Mouse (Mus musculus) heart, postnatal 36 days (tissue): ENCODE measurements around the gene Habp4. TPM values are rescaled to one million over a fixed set of nuclear protein-coding genes. Genes with fewer than 3 reads are reported as not detected.

Source experiments
- DNase-seq, 2 experiments: peaks; one replicate each; pipeline ENCODE4 v3.0.0; 2021 to 2022
- intact Hi-C: fragments of 180-260 bp; cut with DNase I; formaldehyde crosslinking; loops from one replicate; pipeline ENCODE4 v1.15.1; 2025
- total RNA-seq, 2 experiments: library from RNA; stranded (reverse); gene quantifications; 2 replicates each; pipeline ENCODE4 v1.2.3; 2021

Habp4 gene
- total RNA-seq, 2 experiments from 2014 or later = 48.7 to 51.1 TPM

DNA sequence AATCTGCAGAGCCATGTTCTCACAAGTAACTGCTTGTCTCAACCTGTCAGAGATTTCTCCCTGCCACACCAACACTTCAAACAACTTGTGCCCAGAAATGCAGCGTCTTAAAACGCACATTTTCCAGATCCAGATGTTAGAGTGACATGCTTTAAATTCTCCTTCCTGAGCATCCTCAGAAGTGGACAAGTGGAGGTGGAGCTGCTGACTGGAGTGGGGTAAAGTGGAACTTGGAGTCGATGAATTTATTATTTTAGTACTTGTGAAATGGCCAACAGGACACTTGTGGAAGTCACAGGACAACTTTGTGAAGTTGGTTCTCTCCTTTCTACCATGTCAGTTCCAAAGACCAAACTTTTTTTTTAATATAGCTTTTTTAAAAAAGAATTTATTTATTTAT is 64.1 kb downstream of the Habp4 start:
- intact Hi-C loops = no loop called here
- no peak for DNase-seq

DNA sequence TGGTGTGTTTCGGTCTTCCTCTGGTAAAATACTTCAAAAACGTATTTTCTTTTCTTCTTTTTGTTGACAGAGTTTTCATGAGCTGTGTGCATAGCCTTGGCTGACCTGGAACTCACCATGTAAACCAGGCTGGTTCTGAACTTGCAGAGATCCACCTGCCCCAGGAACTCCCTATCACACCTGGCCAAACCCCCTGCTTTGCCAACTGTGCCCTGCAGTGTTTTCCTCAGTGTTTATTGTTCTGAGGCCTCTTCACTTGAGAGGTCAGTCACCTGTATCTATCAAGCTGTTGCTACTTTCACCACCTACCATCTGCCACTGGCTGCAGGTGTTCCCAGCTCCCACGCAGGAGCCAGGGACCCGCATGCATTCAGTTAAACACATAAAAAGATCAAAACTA is 65.1 kb downstream of the Habp4 start:
- no peak for DNase-seq
- intact Hi-C loops = no loop called here

DNA sequence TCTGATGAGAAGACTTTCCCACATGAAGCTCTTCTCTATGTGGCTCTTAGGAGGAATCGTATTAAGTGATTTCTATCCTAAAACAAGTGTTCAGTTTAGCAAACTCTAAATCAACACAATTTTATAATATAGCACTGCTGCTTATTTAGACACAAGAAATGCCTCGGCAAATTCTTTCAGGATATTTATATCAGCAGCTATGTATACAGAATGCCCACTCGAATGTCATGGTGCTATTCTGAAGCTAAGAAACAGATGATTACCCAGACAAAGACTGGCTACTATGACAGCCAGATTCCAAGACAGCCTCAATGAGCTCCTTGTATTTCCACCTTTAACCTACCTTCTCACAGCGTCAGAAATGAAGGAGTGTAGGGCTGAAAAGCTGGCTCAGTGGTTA is 71.5 kb downstream of the Habp4 start:
- intact Hi-C loops = no loop called here

DNA sequence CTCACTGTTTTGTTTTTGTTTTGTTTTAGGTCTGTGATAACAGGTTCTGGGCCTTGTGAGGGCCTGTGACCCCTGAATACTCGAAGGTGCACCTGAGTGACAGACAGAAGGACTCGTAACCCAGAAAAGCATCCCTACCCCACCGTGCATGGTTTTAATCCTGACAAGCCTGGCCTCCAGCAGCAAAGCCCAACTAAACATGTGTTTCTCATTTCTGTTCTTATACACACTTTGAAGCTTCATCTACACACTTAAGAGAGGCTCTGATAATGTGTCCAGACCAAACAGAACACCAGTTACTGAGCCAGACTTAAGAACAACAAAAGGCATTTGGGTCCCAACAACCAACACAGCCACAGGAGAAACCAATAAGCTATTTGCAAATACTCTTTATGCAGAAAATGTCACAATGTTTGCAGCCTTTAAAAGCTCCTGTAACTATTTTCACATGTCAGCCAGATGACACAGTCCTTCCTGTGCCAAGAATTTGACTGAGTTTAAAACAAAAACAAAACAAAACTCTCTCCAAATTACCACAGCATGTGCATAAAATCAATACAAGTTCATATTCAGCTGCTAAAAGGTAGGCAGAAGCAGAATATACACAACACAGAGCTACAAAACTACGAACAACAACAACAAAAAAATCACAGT is 73.6 kb downstream of the Habp4 start:
- DNase-seq = no peak
- intact Hi-C loops = no loop called here

More for the DNA sequence above, 71.5 kb downstream of the Habp4 start:
- DNase-seq = no peak

DNA sequence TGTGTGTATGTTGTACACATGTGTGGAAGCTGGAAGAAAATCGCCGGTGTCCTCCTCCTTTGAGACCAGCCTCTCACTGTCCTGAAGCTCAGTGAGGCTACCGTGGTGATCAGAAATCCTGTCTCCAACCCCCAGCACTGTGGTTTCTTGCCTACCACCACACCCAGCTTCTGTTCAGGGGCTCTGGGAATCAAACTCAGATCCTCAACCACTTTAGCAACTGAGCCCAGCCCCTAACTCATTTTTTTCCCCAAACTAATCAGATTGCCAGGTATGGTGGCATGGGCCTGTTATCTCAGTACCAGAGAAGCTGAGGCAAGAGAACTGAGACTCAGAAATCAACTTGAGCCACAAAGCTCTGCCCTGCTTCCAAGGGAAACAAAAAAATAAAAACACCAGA is 74.2 kb downstream of the Habp4 start:
- intact Hi-C loops = no loop called here
- DNase-seq = no peak

Other genes starting within 250 kb of the Habp4 start
- not detected for gene Hsd17b3, start 72.6 kb upstream of the Habp4 start, total RNA-seq
- 1 to 10 TPM; 2.1 to 2.5 TPM for gene Slc35d2, start 32.5 kb upstream of the Habp4 start, total RNA-seq
- 10 to 100 TPM; 20.9 to 22.8 TPM for gene Zfp367, start 8.6 kb upstream of the Habp4 start, total RNA-seq
- gene Cdc14b, start 113.5 kb downstream of the Habp4 start, total RNA-seq = 1 to 10 TPM; 8.2 to 9.0 TPM
- 10 to 100 TPM; 65.5 to 68.2 TPM for gene Aaed1, start 150.9 kb downstream of the Habp4 start, total RNA-seq
- 100 to 1,000 TPM; 280 to 282 TPM for gene Ctsl, start 209.1 kb downstream of the Habp4 start, total RNA-seq